In the genomic region with DNA sequence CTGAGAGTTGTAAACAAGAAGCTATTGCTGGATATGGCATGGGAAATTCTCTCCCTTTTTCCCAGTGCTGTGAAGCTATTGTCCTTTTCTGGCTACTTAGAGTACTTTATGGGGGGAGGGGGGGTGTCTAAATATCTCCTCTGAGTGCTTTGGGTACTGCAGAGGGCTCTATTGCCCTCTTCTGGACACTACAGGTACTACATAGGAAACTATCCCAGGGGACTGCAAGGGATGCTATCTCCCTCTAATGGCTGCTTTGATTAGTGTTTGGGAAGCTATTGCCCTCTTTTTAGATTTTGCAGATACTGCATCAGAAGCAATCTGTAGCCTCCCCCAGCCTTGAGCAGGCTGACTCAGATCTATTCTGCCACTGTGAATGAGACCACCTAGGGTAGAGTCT, we compare ENCODE assay signal across 21 mouse cellular contexts. TPM values are rescaled to one million over a fixed set of nuclear protein-coding genes. Genes with fewer than 3 reads are reported as not detected.
DNase-seq lines count a peak whose midpoint lies in the region.
"Had no signal": no experiment of that assay in that cellular context is flagged by ENCODE, and none has a peak within 500 bp of the region (broad histone marks: within the 10 kb centered on the region; RNA-seq: fewer than 3 reads in every experiment).

No protein-coding gene starts in this region.

- H3K9me3 ChIP-seq in embryonic facial prominence, embryonic 10.5 days, result 0 out of 2 replicates have a peak, but pooled peaks cover 2% of the 10 kb centered on the region
- H3K9me3 ChIP-seq: limb, embryonic 12.5 days had no signal

- H3K27me3 ChIP-seq in embryonic facial prominence, embryonic 10.5 days (replicated peaks; ENCODE audit: low read depth, poor library complexity, severe bottlenecking), result no peaks in the 10 kb centered on the region
- H3K27me3 ChIP-seq: limb, embryonic 12.5 days had no signal

- H3K27ac ChIP-seq in embryonic facial prominence, embryonic 10.5 days (replicated peaks), result no peak overlapping the region
- H3K27ac ChIP-seq: limb, embryonic 12.5 days had no signal

- H3K4me1 ChIP-seq in embryonic facial prominence, embryonic 10.5 days, result no peaks in the 10 kb centered on the region
- H3K4me1 ChIP-seq: limb, embryonic 12.5 days had no signal

- DNase-seq in adrenal gland, postnatal 10 days, result peak; percentile 1
- DNase-seq in adrenal gland, postnatal 36 days, result no peak
- peak; percentile 1 for DNase-seq in layer of hippocampus, adult 11-12 months (ENCODE audit: low spot score)
- no peak for DNase-seq in layer of hippocampus, postnatal 14 days (ENCODE audit: low spot score in 2 of 2)
- peak; percentile 35 for DNase-seq in 3T3-L1 (ENCODE audit: low read depth, low spot score)
- DNase-seq in R1 (ENCODE audit: low read depth, low spot score), result peak; percentile 73
- DNase-seq in c-Kit-positive CD71-positive TER-119-positive erythroid progenitor cells, embryonic 14.5 days (ENCODE audit: low spot score), result no peak
- no peak for DNase-seq in embryonic facial prominence, embryonic 10.5 days (ENCODE audit: low spot score)
- DNase-seq: B cell, adult 2 months; cerebellum, adult 2 months; forebrain, postnatal 0 days; heart, postnatal 36 days; kidney, postnatal 25 days; lung, postnatal 4 days; spleen, adult 18-20 months; thymus, adult 2 months had no signal

- H3K4me3 ChIP-seq in embryonic facial prominence, embryonic 10.5 days, result no peak overlapping the region
- H3K4me3 ChIP-seq: limb, embryonic 12.5 days had no signal

- no peaks in the 10 kb centered on the region for H3K36me3 ChIP-seq in embryonic facial prominence, embryonic 10.5 days (replicated peaks)
- H3K36me3 ChIP-seq: limb, embryonic 12.5 days had no signal

RNA-seq across cellular contexts. Expression of a gene that starts 55.8 kb away (rescaled TPM):
- not detected for total RNA-seq in adrenal gland, postnatal 10 days (2021)
- total RNA-seq in adrenal gland, postnatal 36 days (2021), result not detected
- total RNA-seq in layer of hippocampus, postnatal 14 days (2021), result not detected
- polyA plus RNA-seq in embryonic facial prominence, embryonic 10.5 days (2016; fragmentation: Nextera tagmentation; extraction: Ambion mirVana), result not detected in 2 replicates
- total RNA-seq: adrenal gland, adult 18-20 months; forebrain, postnatal 0 days; heart, adult 8-10 months; heart, postnatal 36 days; monocyte, adult 5-6 weeks had no signal
- polyA plus RNA-seq: cerebellum, adult 2 months; embryonic facial prominence, embryonic 14.5 days; forebrain, postnatal 0 days; limb, embryonic 12.5 days; thymus, adult 2 months had no signal

Comparison
In these comparisons a context has a peak if more than half of its experiments do, and no peak if none do; other contexts are left out.
1. DNase-seq: peak in adrenal gland, postnatal 10 days (single experiment), layer of hippocampus, adult 11-12 months (single experiment), 3T3-L1 (single experiment) and R1 (single experiment); none in adrenal gland, postnatal 36 days (0 of 2), layer of hippocampus, postnatal 14 days (0 of 2), c-Kit-positive CD71-positive TER-119-positive erythroid progenitor cells, embryonic 14.5 days (single experiment) and embryonic facial prominence, embryonic 10.5 days (single experiment).